Mouse (Mus musculus): ENCODE data around the gene Hsd17b3. TPM values are rescaled to one million over a fixed set of nuclear protein-coding genes. Genes with fewer than 3 reads are reported as not detected.
A peak's percentile ranks its signal among the peaks of the same experiment; 100 is the strongest.

Gene Hsd17b3
- total RNA-seq (2017), result not detected in 2 replicates

DNA sequence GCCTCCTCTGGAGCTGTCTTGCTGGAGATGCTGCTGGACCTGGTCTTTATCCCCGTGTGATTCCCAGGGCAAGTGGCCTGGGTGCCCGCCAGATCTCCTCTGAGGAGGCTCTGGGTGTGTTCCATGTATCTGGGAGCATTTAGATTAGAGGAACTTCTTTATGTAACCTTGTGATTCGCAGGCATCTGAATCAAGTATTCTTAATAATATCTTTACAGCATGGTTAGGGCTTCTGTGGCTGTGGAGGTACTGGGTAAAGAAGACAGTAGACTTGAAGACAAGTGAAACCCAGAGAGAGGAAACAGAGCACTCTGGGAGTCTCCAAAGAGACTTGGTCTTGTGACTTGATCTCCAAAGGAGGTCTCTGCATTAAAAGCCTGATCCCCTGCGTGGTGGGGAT lies at the start of gene Hsd17b3:
Gene Hsd17b3 (minus strand): TSS at position 101 of the 400 bp plus-strand sequence.
- no peak for ATAC-seq (replicated peaks in 1 of 2; ENCODE audit: insufficient read depth in 1 of 2, low FRiP score in 2 of 2, low TSS enrichment in 1 of 2, low read depth in 1 of 2, poor library complexity in 2 of 2, severe bottlenecking in 2 of 2)

DNA sequence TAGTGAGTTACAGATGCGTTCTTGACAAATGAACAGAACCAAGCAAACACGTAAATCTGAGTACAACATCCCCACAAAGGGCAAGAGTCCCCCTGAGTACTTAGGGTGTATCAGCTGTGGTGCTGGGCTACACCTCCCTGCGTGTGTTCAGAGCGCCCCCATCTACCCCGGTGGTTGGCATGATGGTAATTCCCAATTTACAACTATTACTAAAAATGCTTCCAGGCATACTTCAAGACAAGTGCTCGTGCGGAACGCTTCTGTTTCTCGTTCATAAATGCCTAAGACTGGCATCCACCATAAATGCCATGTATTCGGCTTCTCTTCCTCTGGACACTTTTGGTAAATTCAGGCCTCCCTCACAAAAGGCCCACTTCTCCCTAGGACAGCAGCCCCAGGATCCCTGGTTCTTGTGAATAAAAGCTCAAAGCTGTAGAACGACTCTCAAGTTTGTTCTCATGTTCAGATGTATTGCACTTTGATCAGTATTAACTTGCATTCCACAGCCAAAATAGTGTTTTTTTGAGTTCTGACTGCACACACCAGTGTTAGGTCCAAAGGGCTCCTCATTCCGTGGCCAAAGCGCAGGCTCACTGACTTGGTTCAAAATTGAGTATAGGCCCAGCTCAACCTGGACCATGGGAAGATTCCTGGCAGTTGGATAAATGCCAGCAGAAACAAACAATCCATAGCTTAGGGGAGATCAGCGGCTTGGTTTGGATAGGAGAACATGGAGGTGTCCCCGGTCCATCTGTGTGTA lies 40.8 kb upstream of the Hsd17b3 start:
- ATAC-seq (replicated peaks in 1 of 2; ENCODE audit: insufficient read depth in 1 of 2, low FRiP score in 2 of 2, low TSS enrichment in 1 of 2, low read depth in 1 of 2, poor library complexity in 2 of 2, severe bottlenecking in 2 of 2), result peak; percentile 75 to 85

DNA sequence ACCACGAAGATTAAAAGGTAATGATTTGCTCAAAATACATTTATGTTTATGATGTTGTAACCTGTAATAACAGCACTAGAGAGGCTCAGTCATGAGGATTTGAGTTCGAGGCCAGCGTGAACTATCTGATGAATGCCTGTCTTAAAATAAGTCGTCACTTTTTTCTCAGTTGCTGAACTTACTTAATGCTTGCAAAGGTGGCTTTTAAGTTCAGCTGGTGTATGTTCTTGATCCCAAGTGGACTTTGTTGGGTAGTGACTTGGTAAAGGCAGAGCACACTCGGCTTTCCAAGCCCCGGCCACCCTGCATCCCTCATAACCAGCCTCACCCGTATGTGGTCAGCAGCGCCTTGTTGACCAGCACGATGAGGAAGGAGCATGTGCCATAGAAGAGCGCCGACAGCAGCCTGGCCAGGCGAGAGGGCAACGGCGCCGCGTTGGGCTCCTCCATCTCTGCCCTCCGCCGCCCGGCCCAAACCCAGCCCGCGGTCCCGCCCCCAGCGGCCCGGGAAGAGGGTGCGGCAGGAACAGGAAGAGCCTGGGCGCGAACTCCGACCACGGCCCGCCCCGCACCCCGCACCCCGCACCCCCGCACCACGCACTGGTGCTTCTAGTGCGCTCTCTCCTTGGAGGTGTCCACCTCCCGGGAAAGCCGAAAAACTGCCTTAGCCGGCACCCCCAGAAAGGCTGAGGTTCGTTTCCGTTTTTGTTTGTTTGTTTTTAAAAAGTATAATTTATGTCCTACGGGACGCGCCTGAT lies 40.0 kb upstream of the Hsd17b3 start, which contains the start of gene Slc35d2:
Gene Slc35d2 (minus strand): TSS at position 511 of the 758 bp plus-strand sequence.
- peak; percentile 83 to 86 for ATAC-seq (replicated peaks in 1 of 2; ENCODE audit: insufficient read depth in 1 of 2, low FRiP score in 2 of 2, low TSS enrichment in 1 of 2, low read depth in 1 of 2, poor library complexity in 2 of 2, severe bottlenecking in 2 of 2)

DNA sequence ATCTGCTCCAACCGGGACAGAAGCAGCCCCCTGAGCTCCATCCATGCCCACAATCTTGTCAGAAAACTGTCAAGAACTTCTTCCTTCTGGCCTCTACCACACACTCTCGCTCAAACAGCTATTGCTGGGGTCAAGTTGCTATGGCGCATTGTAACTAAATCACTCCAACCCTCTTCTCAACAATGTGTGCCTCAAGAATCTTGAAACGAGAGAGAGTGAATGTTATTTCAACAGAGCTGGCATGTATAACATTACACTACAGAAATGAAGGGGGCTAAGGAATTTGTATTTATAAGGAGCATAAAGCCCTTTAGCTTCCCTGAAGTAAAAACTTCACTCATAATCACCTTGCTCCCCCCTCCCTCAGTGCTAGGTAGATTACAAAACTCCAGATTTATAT lies 37.3 kb upstream of the Hsd17b3 start:
- ATAC-seq (replicated peaks in 1 of 2; ENCODE audit: insufficient read depth in 1 of 2, low FRiP score in 2 of 2, low TSS enrichment in 1 of 2, low read depth in 1 of 2, poor library complexity in 2 of 2, severe bottlenecking in 2 of 2), result no peak

DNA sequence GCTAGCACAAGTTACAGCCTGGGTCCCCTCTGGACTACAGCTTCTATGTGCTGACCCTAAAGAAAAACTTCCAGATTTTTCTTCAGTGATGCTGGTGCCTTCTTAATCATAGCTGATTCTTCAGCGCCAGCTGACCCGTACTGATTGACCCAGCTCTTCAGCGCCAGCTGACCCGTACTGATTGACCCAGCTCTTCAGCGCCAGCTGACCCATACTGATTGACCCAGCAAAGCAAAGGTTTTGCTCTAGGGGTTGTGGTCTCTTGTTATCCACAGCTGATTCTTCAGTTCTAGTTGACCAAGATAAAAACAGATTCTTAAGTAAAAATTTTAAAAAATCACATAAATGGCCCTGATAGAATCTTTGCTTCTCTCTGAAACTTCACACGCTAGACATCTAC lies 35.9 kb upstream of the Hsd17b3 start:
- no peak for ATAC-seq (replicated peaks in 1 of 2; ENCODE audit: insufficient read depth in 1 of 2, low FRiP score in 2 of 2, low TSS enrichment in 1 of 2, low read depth in 1 of 2, poor library complexity in 2 of 2, severe bottlenecking in 2 of 2)

DNA sequence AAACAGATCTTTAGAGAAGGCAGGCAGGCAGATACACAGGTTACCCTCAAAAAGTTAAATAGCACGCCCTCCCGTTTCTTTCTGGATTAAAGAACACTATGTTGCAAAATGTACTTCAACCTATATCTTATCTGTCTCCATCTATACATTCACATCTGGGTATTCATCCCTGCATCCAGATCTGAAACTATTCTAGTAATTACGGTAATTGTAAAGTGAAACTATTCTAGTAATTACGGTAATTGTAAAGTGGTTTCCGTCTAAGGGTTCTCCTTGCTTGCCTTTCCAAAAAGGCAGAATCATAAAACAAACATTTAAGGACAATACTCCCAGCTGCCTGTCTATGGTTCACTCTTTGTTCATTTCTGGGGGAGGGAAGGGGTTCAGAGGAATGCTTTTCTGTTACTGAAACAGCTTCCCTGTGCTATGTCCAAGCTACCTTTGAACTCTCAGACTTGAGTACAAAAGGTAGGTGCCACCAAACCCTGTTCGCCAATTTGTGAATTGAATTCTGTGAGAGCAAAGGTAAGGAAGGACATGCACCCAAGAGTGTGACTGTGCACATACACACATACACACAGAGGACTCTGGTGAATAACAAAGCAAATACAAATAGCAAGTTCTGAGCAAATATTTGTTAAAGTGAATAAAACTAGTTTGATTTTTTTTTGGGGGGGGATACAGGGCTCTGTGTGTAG lies 34.6 kb upstream of the Hsd17b3 start:
- no peak for ATAC-seq (replicated peaks in 1 of 2; ENCODE audit: insufficient read depth in 1 of 2, low FRiP score in 2 of 2, low TSS enrichment in 1 of 2, low read depth in 1 of 2, poor library complexity in 2 of 2, severe bottlenecking in 2 of 2)

DNA sequence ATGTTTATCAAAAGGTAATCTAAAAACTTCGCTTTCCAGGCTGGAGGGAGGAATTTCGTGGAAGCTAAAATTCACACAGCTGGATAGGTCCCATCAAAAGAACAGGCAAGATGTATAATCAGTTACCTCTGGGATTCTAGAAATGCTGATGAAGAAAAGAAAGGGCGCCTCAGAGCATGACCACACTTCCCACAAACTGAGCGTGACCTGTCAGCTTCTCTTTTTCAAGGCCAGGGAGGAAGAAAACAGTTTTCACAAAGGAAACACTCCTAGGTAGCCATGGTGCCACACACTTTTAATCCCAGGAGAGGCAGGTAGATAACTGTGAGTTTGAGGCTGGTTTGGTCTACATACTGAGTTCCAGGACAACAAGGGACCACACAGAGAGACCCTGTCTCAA lies 31.7 kb upstream of the Hsd17b3 start:
- peak; percentile 76 to 89 for ATAC-seq (replicated peaks in 1 of 2; ENCODE audit: insufficient read depth in 1 of 2, low FRiP score in 2 of 2, low TSS enrichment in 1 of 2, low read depth in 1 of 2, poor library complexity in 2 of 2, severe bottlenecking in 2 of 2)

DNA sequence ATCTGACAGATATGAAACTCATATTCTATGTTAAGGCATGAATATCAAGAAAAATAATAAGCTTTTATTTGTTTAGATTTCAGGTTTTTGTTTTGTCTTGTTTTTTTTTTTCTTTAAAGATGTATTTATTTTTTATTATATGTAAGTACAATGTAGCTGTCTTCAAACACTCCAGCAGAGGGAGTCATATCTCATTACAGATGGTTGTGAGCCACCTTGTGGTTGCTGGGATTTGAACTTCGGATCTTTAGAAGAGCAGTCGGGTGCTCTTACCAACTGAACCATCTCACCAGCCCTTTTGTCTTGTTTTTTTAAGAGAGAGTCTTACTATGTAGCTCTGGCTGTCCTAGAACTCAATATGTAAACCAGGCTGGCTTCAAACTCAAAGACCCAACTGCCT lies 28.4 kb upstream of the Hsd17b3 start:
- no peak for ATAC-seq (replicated peaks in 1 of 2; ENCODE audit: insufficient read depth in 1 of 2, low FRiP score in 2 of 2, low TSS enrichment in 1 of 2, low read depth in 1 of 2, poor library complexity in 2 of 2, severe bottlenecking in 2 of 2)

DNA sequence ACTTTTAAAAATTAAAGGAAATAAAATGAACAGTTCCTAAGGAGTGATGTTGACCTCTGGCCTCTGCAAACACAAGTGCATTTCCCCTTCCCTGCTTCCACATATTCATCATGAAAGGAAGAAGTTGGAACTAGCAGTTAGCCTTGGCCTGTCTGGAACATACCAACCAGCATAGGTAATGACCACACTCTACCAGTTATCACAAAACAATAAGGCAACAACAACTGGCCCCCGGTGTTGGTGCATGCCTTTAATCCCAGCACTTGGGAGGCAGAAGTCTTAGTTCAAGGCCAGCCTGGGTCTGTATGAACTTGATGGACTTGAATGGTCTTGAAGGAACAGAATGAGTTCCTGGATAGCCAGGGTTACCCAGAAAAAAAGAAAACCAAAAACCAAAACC lies 21.4 kb upstream of the Hsd17b3 start:
- ATAC-seq (replicated peaks in 1 of 2; ENCODE audit: insufficient read depth in 1 of 2, low FRiP score in 2 of 2, low TSS enrichment in 1 of 2, low read depth in 1 of 2, poor library complexity in 2 of 2, severe bottlenecking in 2 of 2), result no peak

DNA sequence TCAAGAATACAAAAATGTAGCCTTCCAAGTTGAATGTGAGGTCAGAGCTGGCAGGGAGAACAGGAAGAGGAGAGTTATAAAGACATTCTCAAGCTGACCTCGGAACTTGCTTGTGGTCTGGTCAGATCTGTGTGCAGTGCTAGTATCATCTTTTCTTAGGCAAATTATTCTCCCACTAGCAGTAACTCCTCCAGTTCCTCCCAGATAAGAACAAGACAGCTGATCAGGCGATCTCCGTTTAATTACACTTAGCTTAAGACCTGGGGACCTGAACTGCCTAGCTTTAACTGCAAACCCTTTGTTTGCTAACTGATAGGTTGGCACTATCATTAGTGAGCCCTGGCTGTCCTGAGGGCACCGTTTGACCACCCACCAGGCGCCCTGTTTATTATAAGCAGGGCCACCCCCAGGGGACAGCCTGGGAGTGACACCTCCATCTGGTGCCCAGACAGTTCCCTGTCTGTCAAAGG lies 19.4 kb upstream of the Hsd17b3 start:
- ATAC-seq (replicated peaks in 1 of 2; ENCODE audit: insufficient read depth in 1 of 2, low FRiP score in 2 of 2, low TSS enrichment in 1 of 2, low read depth in 1 of 2, poor library complexity in 2 of 2, severe bottlenecking in 2 of 2), result no peak

DNA sequence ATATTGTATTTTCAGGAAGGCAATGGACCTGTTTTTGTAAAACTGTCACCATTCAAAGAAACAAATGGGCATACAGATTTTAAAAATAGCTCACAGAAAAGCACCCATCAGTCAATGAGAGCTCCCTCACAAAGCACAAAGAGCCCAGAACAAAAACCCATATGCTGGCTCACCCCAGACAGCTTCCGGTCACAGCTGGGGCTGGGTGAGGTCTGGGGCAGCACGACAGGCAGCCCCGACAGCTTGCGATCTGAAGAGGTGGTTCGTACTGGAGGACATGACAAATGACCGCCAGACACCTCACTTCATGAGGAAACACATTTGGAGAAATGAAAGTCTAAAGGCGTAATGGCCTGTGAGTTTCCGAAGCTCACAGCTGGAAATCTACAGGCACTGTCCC lies 18.5 kb upstream of the Hsd17b3 start:
- ATAC-seq (replicated peaks in 1 of 2; ENCODE audit: insufficient read depth in 1 of 2, low FRiP score in 2 of 2, low TSS enrichment in 1 of 2, low read depth in 1 of 2, poor library complexity in 2 of 2, severe bottlenecking in 2 of 2), result no peak

DNA sequence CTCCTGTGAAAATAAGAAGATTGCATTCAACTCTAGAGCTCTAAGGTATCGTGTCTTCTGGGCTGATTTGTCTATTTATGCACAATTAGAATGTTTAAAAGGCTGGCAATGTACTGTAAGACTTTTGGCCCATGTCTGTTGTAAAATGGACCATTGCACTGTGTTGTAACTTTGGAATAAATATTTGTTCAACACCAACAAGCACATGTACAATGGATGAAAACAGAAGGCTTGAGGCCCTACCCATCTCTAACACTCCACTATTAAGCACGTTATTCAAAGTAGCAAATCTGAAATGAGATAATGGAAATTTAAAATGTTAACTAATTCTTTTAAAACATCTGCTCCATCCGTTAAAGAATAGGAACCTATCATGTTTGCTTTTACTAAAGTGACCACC lies 18.1 kb upstream of the Hsd17b3 start:
- ATAC-seq (replicated peaks in 1 of 2; ENCODE audit: insufficient read depth in 1 of 2, low FRiP score in 2 of 2, low TSS enrichment in 1 of 2, low read depth in 1 of 2, poor library complexity in 2 of 2, severe bottlenecking in 2 of 2), result no peak

DNA sequence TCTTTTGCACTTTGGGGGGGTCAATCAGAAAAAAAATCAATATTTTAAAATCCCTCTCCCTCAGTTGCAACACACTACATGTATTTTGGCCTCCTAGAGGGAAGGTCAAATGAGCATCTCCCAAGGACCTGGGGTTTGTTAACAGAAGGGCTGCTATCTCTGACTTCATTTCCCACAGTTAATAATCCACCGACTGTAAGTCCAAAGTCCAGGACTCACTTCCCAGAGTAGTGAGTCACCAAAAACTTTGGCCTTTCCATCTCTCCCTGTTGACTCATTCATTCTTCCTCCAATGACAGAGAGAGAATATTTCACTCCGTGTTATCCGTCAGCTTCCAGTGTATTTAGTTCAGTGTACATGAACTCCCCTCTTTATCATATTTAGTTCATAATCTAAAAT lies 16.7 kb upstream of the Hsd17b3 start:
- ATAC-seq (replicated peaks in 1 of 2; ENCODE audit: insufficient read depth in 1 of 2, low FRiP score in 2 of 2, low TSS enrichment in 1 of 2, low read depth in 1 of 2, poor library complexity in 2 of 2, severe bottlenecking in 2 of 2), result no peak

DNA sequence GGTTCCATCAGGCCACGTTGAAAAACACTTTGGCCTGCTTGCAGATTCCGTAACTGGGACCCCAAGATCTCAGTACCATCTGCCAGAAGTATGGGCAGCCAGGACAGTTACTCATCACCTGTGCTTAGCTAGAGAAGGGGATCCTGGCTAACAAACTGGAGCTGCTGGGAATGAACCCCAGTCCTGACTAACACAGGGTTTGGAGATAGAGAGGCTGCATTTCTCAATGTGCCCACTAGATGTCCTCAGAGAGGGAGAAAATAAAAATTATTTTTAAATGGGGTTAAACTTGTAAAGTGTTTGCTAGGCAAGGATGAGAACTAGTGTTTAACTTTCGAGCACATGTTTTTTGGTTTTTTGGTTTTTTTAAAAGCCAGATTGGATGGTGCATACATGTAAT lies 11.2 kb upstream of the Hsd17b3 start:
- peak; percentile 22 to 47; a peak in 2 of 4 replicates for ATAC-seq (replicated peaks in 1 of 2; ENCODE audit: insufficient read depth in 1 of 2, low FRiP score in 2 of 2, low TSS enrichment in 1 of 2, low read depth in 1 of 2, poor library complexity in 2 of 2, severe bottlenecking in 2 of 2)

DNA sequence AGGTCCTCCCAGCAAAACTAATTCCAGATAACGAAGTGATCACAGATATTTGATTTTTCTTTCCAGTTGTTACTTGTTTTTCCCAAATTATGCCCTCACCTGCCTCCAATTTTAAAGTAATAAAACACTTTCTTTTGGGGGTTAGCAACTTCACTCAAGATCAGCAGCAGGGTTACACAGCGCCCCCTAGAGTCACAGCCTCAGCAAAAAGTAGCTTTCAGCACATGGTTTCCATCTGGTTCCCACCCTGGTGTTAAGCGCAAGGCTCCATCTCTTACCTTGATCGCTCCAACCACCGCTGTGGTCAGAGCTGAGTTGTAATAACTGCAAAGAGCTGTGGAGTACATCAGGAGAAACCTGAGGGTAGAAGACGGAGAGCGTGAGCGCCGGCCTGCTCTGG lies 10.0 kb upstream of the Hsd17b3 start:
- no peak; a peak in 2 of 4 replicates for ATAC-seq (replicated peaks in 1 of 2; ENCODE audit: insufficient read depth in 1 of 2, low FRiP score in 2 of 2, low TSS enrichment in 1 of 2, low read depth in 1 of 2, poor library complexity in 2 of 2, severe bottlenecking in 2 of 2)

DNA sequence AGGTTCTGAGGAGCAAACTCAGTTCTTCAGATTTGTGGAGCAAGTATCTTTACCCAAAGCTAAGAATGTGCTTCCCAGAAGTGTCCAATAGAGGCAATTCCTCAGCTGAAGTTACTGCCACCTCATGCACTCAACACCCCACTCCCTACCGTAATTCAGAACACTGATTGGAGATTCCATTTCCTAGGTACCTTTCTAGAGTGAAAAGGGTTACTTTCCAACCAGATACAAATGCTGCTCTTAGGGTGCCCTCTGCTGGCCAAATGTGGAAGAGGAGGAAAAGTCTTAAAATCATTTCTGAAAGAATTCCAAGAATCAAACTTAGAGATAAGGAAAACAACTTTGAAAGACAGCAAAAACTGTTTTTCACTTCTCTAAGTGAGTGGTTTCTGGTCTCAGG lies 4.3 kb upstream of the Hsd17b3 start:
- ATAC-seq (replicated peaks in 1 of 2; ENCODE audit: insufficient read depth in 1 of 2, low FRiP score in 2 of 2, low TSS enrichment in 1 of 2, low read depth in 1 of 2, poor library complexity in 2 of 2, severe bottlenecking in 2 of 2), result peak; percentile 22 to 60; a peak in 3 of 4 replicates

DNA sequence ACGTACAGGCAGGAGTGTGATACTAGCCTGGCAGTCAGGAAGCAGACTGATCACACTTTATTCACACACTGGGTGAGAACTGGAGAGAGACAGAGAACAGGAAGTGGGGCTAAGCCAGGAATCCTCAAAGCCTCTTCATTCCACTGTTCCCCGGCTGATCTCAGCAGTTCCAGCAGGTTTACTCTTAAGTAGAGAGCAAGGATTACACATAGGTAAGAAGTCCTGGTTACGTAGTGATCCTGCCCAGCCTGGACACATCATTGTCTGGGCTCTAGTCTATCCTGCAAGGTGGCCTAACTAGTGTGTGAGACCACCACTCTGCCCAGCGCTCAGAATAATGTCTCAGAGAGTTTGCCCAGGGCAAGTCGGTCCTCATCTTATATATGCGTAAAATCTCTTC lies 3.7 kb upstream of the Hsd17b3 start:
- no peak for ATAC-seq (replicated peaks in 1 of 2; ENCODE audit: insufficient read depth in 1 of 2, low FRiP score in 2 of 2, low TSS enrichment in 1 of 2, low read depth in 1 of 2, poor library complexity in 2 of 2, severe bottlenecking in 2 of 2)

DNA sequence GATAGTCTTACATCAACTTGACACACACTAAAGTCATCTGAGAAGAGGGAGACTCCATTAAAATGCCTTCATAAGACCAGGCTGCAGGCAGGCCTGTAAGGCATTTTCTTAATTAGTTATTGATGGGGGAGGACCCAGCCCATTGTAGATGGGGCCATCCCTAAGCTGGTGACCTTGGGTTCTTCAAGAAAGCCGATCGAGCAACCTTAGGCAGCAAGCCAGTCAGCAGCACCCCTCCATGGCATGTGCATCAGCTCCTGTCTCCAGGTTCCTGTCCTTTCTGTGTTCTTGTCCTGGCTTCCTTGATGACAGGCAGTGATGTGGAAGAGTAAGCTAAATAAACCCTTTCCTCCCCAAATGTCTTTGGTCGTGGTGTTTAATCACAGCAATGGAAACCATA lies 3.1 kb upstream of the Hsd17b3 start:
- no peak for ATAC-seq (replicated peaks in 1 of 2; ENCODE audit: insufficient read depth in 1 of 2, low FRiP score in 2 of 2, low TSS enrichment in 1 of 2, low read depth in 1 of 2, poor library complexity in 2 of 2, severe bottlenecking in 2 of 2)
